Mouse (Mus musculus) layer of hippocampus, adult 11-12 months (tissue): ENCODE data around the gene Eaf2.

Source experiments
- DNase-seq: peaks from one replicate; pipeline ENCODE4 v3.0.0; 2022; ENCODE audit warnings: low spot score

Eaf2 gene

GRCm38 (mm10) chr16:36874583-36875275 lies at the start of gene Eaf2, which contains the start of gene Golgb1:
TSS of gene Eaf2 (minus strand) at chr16:36875003.
TSS of gene Golgb1 (plus strand) at chr16:36875140.
- DNase-seq, result peak; percentile 99

GRCm38 (mm10) chr16:36924312-36924711 lies 49.5 kb upstream of the Eaf2 start:
- DNase-seq, result no peak

GRCm38 (mm10) chr16:36921980-36922379 lies 47.2 kb upstream of the Eaf2 start:
- no peak for DNase-seq

DNA sequence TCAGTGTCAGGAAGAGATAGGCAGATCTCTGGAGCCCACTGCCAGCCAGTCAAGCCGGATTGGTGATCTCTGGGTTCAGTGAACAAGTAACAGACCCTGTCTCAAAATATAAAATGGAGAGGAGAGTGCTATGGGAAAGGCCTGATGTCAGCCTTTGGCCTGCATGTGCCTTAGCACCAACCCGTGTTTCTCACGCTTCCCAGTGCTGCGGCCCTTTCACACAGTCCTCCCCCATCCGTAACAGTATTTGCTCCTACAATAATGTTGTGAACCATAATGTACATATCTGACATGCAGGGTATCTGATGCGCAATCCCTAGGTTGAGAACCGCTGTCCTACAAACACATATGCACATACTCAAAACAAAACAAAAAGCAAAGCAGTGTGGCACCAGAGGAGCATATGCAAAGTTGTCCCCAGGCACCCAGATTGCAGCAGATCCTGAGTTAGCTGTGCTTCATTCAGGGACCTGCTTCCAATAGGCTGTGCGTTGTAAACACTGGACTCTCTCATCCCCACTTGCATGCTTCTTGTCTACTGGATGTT lies 46.3 kb upstream of the Eaf2 start:
- no peak for DNase-seq

DNA sequence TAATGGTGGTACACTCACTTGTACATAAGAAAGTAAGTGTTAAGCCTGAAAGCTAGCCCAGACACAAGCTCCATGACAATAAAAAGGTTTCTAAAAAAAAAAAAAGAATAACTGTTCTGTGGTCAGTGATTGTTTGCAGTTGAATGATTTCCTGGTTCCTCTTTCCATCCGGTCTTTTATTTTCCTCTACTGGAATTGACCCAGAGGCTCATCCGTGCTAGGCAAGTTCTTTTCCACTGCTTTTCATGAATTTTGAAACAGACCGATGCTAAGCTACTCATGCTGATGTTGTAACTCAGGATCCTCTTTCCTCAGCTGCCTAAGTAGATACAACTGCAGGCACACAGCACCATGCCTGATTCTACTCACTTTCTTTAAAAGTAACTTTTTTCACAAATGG lies 45.6 kb upstream of the Eaf2 start:
- no peak for DNase-seq

- no peak for DNase-seq
These were observed 43.7 kb upstream of the Eaf2 start for GRCm38 (mm10) chr16:36918505-36918904.

- no peak for DNase-seq
These were observed 39.4 kb upstream of the Eaf2 start for GRCm38 (mm10) chr16:36914195-36914594.

- no peak for DNase-seq
These were observed 37.5 kb upstream of the Eaf2 start for GRCm38 (mm10) chr16:36912311-36912710.

DNA sequence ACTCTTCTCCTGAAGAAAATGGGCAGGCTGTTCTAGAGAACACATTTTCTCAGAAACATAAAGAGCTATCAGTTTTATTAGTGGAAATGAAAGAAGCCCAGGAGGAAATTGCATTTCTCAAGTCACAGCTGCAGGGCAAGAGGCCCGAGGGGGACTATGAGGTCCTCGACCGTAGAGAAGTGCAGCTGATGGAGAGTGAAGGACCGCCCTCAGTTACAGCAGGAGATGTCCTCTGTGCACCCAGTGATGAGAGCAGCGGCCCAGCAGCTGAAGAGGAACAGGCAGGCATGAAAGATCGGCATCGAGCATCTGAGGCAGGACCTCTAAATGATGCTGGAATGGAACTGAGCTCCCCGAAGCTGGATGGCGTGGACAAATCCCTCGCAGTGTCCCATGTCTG lies 37.1 kb upstream of the Eaf2 start:
- DNase-seq, result no peak

DNA sequence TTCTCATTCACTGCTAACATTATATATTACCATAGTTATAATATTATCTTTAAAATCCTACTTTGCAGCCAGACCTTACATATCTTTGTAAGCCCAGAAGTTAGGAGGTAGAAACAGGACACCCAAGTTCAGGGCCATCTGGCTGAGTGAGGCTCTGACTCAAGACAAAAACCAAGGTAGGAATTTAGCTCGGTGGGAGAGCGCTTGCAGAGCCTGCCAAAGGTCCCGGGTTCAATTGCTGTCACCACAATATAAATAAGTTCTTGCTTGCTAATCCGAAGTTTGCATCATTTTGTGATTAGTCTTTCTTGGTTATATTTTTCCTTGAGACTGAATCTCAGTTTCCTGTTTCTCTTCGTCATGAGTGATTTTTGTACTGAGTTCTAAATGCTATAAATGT lies 28.4 kb upstream of the Eaf2 start:
- DNase-seq, result no peak

- no peak for DNase-seq
These were observed 21.9 kb upstream of the Eaf2 start for GRCm38 (mm10) chr16:36896712-36897111.

DNA sequence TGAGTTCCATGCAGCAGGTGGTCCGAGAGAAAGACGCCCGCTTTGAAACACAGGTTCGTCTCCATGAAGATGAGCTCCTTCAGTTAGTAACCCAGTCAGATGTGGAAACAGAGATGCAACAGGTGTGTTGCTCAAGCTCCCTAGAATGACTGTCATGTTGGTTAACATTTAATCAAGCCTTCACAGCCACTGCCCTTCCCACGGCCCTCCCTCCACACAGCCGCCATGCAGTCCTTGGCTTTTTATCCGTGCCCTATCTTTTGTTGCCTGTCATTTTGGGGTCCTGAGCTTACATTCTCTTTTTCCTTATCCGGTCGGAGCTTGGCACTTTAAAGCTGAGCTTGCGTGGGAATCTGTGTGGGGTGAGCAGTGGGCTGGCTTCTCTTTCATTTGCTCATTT lies 18.5 kb upstream of the Eaf2 start:
- no peak for DNase-seq

DNA sequence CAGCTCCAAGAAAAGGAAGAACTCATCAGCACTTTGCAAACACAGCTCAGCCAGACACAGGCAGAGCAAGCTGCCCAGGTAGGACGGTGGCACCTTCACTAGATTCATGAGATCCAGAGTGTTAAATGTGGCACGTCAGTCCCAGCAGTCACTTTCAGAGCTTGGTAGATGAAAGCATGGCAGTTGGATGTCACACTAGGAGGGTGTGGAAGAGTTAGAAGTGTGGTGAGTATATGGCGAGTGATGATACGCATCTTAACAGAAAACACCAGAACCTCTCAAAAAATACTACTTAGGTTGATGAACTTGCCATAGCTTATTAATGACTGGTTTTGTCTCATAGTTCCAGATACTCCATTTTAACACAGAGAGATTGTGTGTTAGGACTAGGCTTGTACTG lies 16.6 kb upstream of the Eaf2 start:
- DNase-seq, result no peak

DNA sequence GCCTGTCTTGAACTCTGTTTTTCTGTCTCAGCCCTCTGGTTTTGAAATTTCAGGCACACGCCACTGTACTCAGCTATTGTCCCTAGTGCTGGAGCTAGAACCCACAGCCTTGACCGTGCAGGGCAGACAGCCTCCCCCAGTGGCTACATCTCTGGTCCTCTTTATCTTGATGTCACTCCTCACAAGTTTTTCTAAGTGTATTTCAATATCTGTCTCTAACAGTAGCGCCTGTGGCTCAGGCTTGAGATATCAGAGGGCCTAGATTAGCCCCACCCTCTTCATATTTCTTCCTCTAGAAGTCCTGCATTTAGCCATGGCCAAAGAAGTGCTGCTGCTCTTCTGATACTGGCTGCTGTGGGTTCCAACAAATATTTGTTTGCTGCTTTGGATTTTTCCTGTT lies 15.8 kb upstream of the Eaf2 start:
- no peak for DNase-seq

- no peak for DNase-seq
These were observed 12.7 kb upstream of the Eaf2 start for GRCm38 (mm10) chr16:36887546-36887945.

DNA sequence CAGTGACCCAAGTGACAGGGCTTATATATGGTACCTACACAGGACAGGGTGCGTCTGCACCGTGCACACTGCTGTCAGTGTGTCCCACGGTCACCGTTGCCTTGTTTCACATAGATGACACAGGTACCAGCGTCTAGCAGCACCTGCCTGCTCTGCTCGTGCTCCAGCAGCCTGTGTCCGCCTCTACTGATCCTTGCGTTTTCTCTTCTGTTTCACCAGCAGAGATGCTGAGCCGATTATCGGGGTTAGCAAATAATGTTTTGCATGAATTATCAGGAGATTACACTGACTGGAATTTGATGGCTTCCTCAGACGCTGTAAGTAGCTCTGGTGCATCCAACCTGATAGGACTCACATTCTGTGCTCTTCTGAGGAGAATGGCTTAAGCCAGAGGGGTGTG lies 11.1 kb upstream of the Eaf2 start:
- DNase-seq, result no peak

- no peak for DNase-seq
These were observed 10.1 kb upstream of the Eaf2 start for GRCm38 (mm10) chr16:36884881-36885280.

- DNase-seq, result no peak
These were observed 8.0 kb upstream of the Eaf2 start for GRCm38 (mm10) chr16:36882737-36883343.

GRCm38 (mm10) chr16:36877316-36877715 lies 2.5 kb upstream of the Eaf2 start:
- no peak for DNase-seq

- DNase-seq, result peak; percentile 53
These were observed 561 bp upstream of the Eaf2 start for GRCm38 (mm10) chr16:36875276-36875851.

GRCm38 (mm10) chr16:36869442-36869841 lies 5.4 kb downstream of the Eaf2 start:
- no peak for DNase-seq

DNA sequence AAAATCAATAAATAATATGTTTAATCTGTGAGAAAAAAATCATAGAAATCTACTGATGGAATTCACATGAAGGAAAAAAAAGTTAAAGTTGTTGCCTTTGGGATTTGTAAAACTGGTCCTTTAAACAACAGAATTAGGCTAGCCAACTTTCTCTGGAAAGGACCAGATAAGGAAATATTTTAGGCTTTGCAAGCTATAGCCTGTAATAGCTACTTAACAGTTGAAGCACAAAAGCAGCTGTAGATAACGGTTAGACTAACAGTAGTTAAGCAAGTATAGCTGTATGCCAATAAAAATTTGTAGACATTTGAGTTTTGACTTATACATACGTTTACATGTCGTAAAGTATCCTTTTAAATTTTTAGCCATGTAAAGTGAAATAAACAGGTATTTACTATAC lies 11.2 kb downstream of the Eaf2 start:
- no peak for DNase-seq

- DNase-seq, result no peak
These were observed 23.6 kb downstream of the Eaf2 start for GRCm38 (mm10) chr16:36851202-36851601.
